Mouse (Mus musculus) intestine, embryonic 16.5 days (tissue): Measurements from ENCODE around the gene Zbtb46. TPM values are rescaled to one million over a fixed set of nuclear protein-coding genes. Genes with fewer than 3 reads are reported as not detected.

Experiments
- ATAC-seq: fragments of 200-750 bp; cut with Nextera tagmentation; 2 replicates; pipeline ENCODE4 v1.8.0; 2017; ENCODE audit warnings: moderate TSS enrichment, moderate library complexity
- H3K27ac ChIP-seq: fragments of 300-500 bp; sonication (generic); 2 replicates; pipeline ENCODE4 v1.5.1; 2014; ENCODE audit warnings: mild to moderate bottlenecking, low read length
- H3K27me3 ChIP-seq: fragments of 300-500 bp; sonication (generic); replicated peaks from 2 replicates; pipeline ENCODE4 v1.6.1; 2014; ENCODE audit warnings: low read length, control low read depth, mixed read lengths; ENCODE audit not compliant: control insufficient read depth, insufficient read depth
- H3K36me3 ChIP-seq: fragments of 300-500 bp; sonication (generic); 2 replicates; pipeline ENCODE4 v1.6.1; 2014; ENCODE audit warnings: low read length, control low read depth; ENCODE audit not compliant: control insufficient read depth, insufficient read depth
- H3K4me1 ChIP-seq: fragments of 300-500 bp; sonication (generic); 2 replicates; pipeline ENCODE4 v1.6.1; 2014; ENCODE audit warnings: low read length, control low read depth, mixed read lengths; ENCODE audit not compliant: control insufficient read depth, insufficient read depth
- H3K4me2 ChIP-seq: fragments of 300-500 bp; sonication (generic); 2 replicates; pipeline ENCODE4 v1.6.1; 2014; ENCODE audit warnings: low read depth, low read length, control low read depth
- H3K4me3 ChIP-seq: fragments of 300-500 bp; sonication (generic); 2 replicates; pipeline ENCODE4 v1.5.1; 2014; ENCODE audit warnings: mild to moderate bottlenecking, low read length
- H3K9ac ChIP-seq: fragments of 300-500 bp; sonication (generic); 2 replicates; pipeline ENCODE4 v1.6.1; 2014; ENCODE audit warnings: low read depth, low read length
- H3K9me3 ChIP-seq: fragments of 300-500 bp; sonication (generic); 2 replicates; pipeline ENCODE4 v1.6.1; 2016; ENCODE audit warnings: low read length, control low read depth; ENCODE audit not compliant: control insufficient read depth
- WGBS: fragments of 180-500 bp; shearing (Covaris S2); extraction: QIAGEN DNeasy Blood & Tissue Kit; methylation state at CpG from one replicate; pipeline ENCODE4 v1.1.7; 2014; 5-methylcytosine and 5-hydroxymethylcytosine counted together
- polyA plus RNA-seq: library from polyadenylated mRNA; unstranded; fragments of >200 nt; fragmentation: Nextera tagmentation; extraction: Ambion mirVana; gene quantifications from 2 replicates; pipeline ENCODE4 v1.2.1, GENCODE M21; 2015

Gene Zbtb46
- polyA plus RNA-seq, 1 experiment from 2014 or later = 6.5 TPM

- Histone ChIP-seq H3K27me3 (peaks cover 15% of the 10 kb centered on the region), H3K9me3 (no peaks in the 10 kb centered on the region), H3K4me3 (no peak overlapping the region), H3K36me3 (no peaks in the 10 kb centered on the region), H3K27ac (no peak overlapping the region), H3K4me2 (no peak overlapping the region), H3K9ac (no peak overlapping the region), H3K4me1 (0 out of 2 replicates have a peak, but pooled peaks cover 6% of the 10 kb centered on the region)
- WGBS = 75% methylated on average over 2 of the region's 2 CpGs
- no peak for ATAC-seq
Measured at GRCm38 (mm10) chr2:181455899-181456298, 3.3 kb downstream of the Zbtb46 start.

GRCm38 (mm10) chr2:181453274-181453673, 6.0 kb downstream of the Zbtb46 start:
- Histone ChIP-seq H3K4me1 (0 out of 2 replicates have a peak, but pooled peaks cover 2% of the 10 kb centered on the region), H3K27me3 (peaks cover 1% of the 10 kb centered on the region), H3K4me3 (no peak overlapping the region), H3K9me3 (no peaks in the 10 kb centered on the region), H3K36me3 (no peaks in the 10 kb centered on the region), H3K4me2 (no peak overlapping the region), H3K27ac (no peak overlapping the region), H3K9ac (no peak overlapping the region)
- ATAC-seq = no peak
- WGBS = 33% methylated on average over 1 of the region's 1 CpGs

GRCm38 (mm10) chr2:181452181-181452580, 7.0 kb downstream of the Zbtb46 start:
- Histone ChIP-seq H3K9me3 (no peaks in the 10 kb centered on the region), H3K4me2 (no peak overlapping the region), H3K9ac (no peak overlapping the region), H3K4me1 (no peaks in the 10 kb centered on the region), H3K27ac (no peak overlapping the region), H3K36me3 (no peaks in the 10 kb centered on the region), H3K4me3 (no peak overlapping the region), H3K27me3 (no peaks in the 10 kb centered on the region)
- ATAC-seq = no peak
- WGBS = 71% methylated on average over 4 of the region's 4 CpGs

- no peak for ATAC-seq
- no peak overlapping the region for H3K9ac ChIP-seq
- no peaks in the 10 kb centered on the region for H3K4me1 ChIP-seq
- no peaks in the 10 kb centered on the region for H3K36me3 ChIP-seq
- no peak overlapping the region for H3K27ac ChIP-seq
- 91% methylated on average over 2 of the region's 2 CpGs for WGBS
- no peak overlapping the region for H3K4me2 ChIP-seq
- H3K27me3 ChIP-seq = no peaks in the 10 kb centered on the region
- no peaks in the 10 kb centered on the region for H3K9me3 ChIP-seq
- H3K4me3 ChIP-seq = no peak overlapping the region
Measured at GRCm38 (mm10) chr2:181443016-181443415, 16.2 kb downstream of the Zbtb46 start.

- WGBS = 86% methylated on average over 4 of the region's 4 CpGs
- Histone ChIP-seq H3K36me3 (no peaks in the 10 kb centered on the region), H3K4me1 (no peaks in the 10 kb centered on the region), H3K9ac (no peak overlapping the region), H3K4me2 (no peak overlapping the region), H3K27ac (no peak overlapping the region), H3K9me3 (no peaks in the 10 kb centered on the region), H3K27me3 (no peaks in the 10 kb centered on the region), H3K4me3 (no peak overlapping the region)
- no peak for ATAC-seq
Measured at GRCm38 (mm10) chr2:181438176-181438575, 21.1 kb downstream of the Zbtb46 start.

GRCm38 (mm10) chr2:181436246-181436645, 23.0 kb downstream of the Zbtb46 start:
- ATAC-seq = no peak
- Histone ChIP-seq H3K9ac (no peak overlapping the region), H3K4me1 (no peaks in the 10 kb centered on the region), H3K36me3 (no peaks in the 10 kb centered on the region), H3K27ac (no peak overlapping the region), H3K27me3 (no peaks in the 10 kb centered on the region), H3K4me2 (no peak overlapping the region), H3K9me3 (no peaks in the 10 kb centered on the region), H3K4me3 (no peak overlapping the region)
- 85% methylated on average over 2 of the region's 2 CpGs for WGBS

GRCm38 (mm10) chr2:181423834-181424233, 35.4 kb downstream of the Zbtb46 start:
- no peak for ATAC-seq

GRCm38 (mm10) chr2:181420903-181421638, 38.2 kb downstream of the Zbtb46 start:
- no peaks in the 10 kb centered on the region for H3K9me3 ChIP-seq
- no peak for ATAC-seq
- H3K4me2 ChIP-seq = no peak overlapping the region
- no peaks in the 10 kb centered on the region for H3K36me3 ChIP-seq
- no peaks in the 10 kb centered on the region for H3K4me1 ChIP-seq
- H3K27me3 ChIP-seq = no peaks in the 10 kb centered on the region
- WGBS = 70% methylated on average over 4 of the region's 4 CpGs
- no peak overlapping the region for H3K27ac ChIP-seq
- no peak overlapping the region for H3K9ac ChIP-seq
- H3K4me3 ChIP-seq = no peak overlapping the region

More at GRCm38 (mm10) chr2:181423834-181424233, 35.4 kb downstream of the Zbtb46 start:
- Histone ChIP-seq H3K9ac (no peak overlapping the region), H3K4me1 (no peaks in the 10 kb centered on the region), H3K4me3 (no peak overlapping the region), H3K27me3 (no peaks in the 10 kb centered on the region), H3K36me3 (no peaks in the 10 kb centered on the region), H3K9me3 (no peaks in the 10 kb centered on the region), H3K27ac (no peak overlapping the region), H3K4me2 (no peak overlapping the region)
- 88% methylated on average over 9 of the region's 9 CpGs for WGBS

GRCm38 (mm10) chr2:181420426-181420825, 38.8 kb downstream of the Zbtb46 start:
- Histone ChIP-seq H3K36me3 (no peaks in the 10 kb centered on the region), H3K27ac (no peak overlapping the region), H3K4me1 (no peaks in the 10 kb centered on the region), H3K9me3 (no peaks in the 10 kb centered on the region), H3K27me3 (no peaks in the 10 kb centered on the region), H3K9ac (no peak overlapping the region), H3K4me3 (no peak overlapping the region), H3K4me2 (no peak overlapping the region)
- 74% methylated on average over 4 of the region's 4 CpGs for WGBS
- ATAC-seq = no peak

GRCm38 (mm10) chr2:181419359-181419758, 39.9 kb downstream of the Zbtb46 start:
- Histone ChIP-seq H3K4me1 (no peaks in the 10 kb centered on the region), H3K9ac (no peak overlapping the region), H3K27me3 (no peaks in the 10 kb centered on the region), H3K4me2 (no peak overlapping the region), H3K27ac (no peak overlapping the region), H3K36me3 (no peaks in the 10 kb centered on the region), H3K4me3 (no peak overlapping the region), H3K9me3 (no peaks in the 10 kb centered on the region)
- no peak for ATAC-seq
- WGBS = 71% methylated on average over 7 of the region's 7 CpGs
